Mouse (Mus musculus) heart, postnatal 0 days (tissue): Measurements from ENCODE around the gene Thpo.

Experiments
- CTCF ChIP-seq: IDR thresholded peaks from 2 replicates; pipeline ENCODE4 v1.5.1; 2016; ENCODE audit warnings: antibody characterized with exemption, control low read depth, low read depth
- EP300 ChIP-seq: IDR thresholded peaks from 2 replicates; pipeline ENCODE4 v1.6.1; 2016; ENCODE audit warnings: antibody characterized with exemption, low read depth

DNA sequence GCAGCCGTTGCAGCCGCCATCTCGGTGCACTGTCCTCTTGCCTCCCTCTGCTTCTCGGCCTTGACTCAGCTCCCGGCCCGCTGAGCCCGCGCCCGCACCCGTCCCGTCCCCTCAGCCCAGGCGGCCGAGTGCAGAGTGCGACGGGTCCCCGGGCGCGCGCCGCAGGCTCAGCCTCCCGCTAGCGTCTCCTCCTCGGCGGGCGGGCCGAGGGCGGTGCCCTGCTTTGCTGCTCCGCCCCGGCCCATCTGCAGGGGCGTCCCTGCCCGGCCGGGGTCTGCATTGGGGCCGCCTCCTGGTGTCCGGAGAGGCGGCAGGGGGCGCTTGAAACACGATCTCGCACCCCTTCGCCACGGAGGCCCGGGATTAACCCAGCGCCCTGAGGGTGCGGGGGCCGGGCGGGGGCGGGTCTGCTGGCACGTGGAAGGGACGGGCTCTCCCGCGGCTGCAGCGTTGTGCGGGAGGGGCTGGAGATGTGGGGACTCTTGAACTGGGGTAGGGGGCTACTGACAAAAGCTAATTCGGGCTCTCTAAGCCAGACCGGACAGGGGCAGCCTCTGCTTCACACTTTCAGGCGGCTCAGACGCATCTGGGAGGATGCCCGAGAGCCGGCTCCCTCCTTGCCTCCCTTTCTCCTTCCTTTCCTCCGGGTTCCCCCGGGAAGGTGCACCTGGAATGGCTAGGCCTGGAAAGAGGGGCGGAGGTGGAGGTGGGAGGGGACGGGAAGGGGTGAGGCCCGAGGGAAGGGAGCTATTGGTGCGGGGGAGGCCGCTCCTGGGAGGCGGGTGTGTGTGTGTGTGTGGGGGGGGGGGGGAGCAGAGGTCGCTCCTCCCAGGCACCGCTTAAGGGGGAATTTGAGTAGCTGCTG, 18.1 kb downstream of the Thpo start:
- TF ChIP-seq CTCF, result peak; percentile 12; the same call in 1 of the 2 replicates
- no peak for TF ChIP-seq EP300
